Mouse (Mus musculus) urinary bladder, postnatal 4 days (tissue): ENCODE data around the gene Ankle2.

Experiments used
- DNase-seq, 2 experiments: peaks; one replicate each; pipeline ENCODE4 v3.0.0; 2021 to 2022; ENCODE audit warnings: low spot score in 2 of 2

Gene Ankle2

DNA sequence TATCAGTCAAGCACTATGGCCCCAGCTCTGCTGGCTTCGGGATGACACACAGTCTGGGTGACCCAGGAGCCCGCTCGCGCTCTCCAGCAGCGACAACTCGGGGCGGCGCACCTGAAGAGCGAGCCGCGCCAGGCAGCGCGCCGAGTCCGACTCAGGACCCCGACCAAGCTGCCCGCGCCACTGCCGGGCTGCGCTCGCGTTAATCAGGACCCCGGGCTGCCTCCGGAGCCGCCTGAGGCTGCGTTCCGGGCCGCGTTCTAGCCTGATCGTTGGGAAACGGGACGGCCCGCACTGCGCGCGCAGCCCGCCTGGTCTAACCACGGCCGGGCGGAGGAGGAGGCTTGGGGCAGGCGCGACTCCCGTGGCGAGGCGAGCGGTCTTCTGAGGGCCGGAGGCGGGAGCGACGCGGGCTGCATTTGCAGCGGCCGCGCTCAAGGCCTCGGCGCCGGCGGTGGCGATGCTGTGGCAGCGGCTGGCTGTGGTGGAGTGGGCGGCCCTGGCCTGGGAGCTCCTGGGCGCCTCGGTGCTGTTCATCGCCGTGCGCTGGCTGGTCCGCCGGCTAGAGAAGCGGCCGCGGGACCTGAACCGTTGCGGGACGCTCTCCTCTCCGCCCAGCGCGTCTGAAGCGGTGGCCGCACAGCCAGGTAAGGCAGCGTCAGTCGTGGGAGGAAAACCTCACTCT is at the start of gene Ankle2:
TSS of gene Ankle2 (plus strand) at position 225 of the 682 bp plus-strand sequence.
- peak; percentile 90 to 91 for DNase-seq

DNA sequence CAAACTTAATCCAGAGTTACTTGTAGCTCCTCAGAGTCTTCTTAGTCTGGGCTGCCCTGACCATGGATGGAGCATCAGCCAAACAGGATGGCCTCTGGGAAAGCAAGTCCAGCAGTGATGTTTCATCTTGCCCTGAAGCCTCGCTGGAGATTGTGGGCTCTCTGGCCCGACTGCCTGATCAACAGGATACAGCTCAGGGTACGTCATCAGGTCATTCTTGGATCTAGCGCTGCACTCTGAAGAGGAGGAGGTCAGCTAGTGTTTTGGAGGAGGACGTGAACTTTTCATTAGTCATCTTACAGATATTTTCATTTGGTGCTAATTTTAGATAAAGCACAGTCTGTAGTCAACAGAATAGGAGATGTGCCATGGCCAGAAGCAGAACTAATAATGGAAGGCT is 49.1 kb upstream of the Ankle2 start:
- DNase-seq = no peak

DNA sequence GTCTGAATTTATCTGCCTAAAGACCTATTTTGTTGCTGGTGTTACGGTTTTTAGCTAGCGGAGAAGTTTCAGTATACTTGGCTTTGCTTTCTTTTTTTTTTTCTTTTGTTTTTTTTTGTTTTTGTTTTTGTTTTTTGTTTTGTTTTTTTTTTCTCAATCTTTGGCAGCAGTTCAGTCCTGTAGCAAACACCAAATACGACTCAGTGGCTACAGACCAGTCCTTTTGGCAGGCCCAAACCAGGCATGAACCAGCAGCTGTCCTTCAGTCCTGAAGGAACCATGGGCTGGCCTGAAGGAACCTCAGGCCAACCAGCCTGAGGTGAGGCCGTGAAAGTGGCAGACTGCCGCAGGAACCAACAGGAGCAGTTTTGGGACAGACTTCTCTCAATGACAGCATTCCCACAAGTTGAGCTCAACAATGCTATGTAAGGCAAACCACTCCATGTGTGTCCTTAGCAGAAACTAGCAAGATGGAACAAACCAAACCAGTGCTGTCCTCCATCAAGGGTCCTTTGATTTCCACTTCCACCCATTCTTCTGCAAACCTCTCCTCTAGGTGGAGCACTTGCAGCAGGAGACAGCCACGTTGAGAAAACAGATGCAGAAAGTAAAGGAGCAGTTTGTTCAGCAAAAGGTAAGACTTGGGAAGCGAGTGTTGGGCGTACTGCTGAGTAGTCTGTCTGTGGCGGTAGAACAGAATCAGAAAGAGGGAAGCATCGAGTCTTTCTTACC is 27.5 kb upstream of the Ankle2 start:
- DNase-seq = no peak

DNA sequence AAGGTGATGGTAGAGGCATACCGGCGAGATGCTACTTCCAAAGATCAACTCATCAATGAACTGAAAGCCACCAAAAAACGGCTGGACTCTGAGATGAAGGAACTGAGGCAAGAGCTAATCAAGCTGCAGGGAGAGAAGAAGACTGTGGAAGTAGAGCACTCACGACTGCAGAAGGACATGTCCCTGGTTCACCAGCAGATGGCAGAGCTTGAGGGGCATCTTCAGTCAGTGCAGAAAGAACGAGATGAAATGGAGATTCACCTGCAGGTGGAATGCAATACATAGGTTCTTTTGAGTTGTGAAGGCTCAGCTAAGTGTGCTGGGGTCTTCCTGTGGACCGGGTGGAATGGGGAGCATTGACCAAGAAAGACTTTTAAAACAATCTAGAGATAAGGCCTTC is 26.0 kb upstream of the Ankle2 start:
- no peak for DNase-seq

DNA sequence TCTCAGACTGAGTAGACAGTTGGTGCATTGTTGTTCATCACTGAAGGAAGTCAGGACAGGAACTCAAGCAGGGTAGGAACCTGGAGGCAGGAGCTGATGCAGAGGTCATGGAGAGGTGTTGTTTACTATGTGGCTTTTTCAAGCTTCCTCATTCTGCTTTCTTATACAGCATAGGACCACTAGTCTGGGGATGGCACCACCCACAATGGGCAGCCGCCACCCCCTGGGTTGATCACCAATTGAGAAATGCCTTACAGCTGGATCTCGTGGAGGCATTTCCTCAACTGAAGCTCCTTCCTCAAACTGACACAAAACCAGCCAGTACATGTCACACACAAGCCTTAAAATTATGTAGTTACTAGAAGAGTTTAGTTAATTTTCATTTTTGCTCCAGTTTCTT is 19.5 kb upstream of the Ankle2 start:
- DNase-seq = no peak

DNA sequence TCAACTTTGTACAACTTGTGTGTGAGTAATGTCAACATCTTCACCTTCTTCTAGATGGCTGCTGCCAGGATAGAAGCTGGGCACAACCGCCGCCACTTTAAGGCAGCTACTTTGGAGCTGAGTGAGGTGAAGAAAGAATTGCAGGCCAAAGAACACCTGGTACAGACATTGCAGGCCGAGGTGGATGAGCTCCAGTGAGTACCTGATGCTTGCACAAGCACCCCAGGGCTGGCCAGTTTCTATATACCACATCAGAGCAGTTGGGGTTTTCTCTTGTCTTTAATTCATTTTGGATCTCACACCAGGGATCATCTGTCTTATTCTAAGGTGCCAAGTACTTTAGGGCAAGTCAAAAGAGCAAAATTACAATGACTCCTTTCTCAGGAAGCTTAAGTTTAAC is 14.0 kb upstream of the Ankle2 start:
- no peak for DNase-seq

DNA sequence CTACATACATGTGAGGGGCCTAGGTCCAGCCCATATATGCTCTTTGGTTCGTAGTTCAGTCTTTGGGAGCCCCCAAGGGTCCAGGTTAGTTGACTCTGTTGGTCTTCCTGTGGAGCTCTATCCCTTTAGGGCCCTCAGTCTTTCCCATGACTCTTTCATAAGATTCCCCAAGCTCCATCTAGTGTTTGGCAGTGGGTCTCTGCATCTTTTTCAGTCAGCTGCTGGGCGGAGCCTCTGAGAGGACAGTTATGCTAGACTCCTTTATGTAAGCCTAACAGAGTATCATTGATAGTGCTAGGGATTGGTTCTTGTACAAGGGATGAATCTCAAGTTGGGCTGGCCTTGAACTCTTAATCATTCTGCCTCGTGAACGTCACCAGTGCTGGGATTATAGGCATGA is 10.5 kb upstream of the Ankle2 start:
- DNase-seq = no peak

DNA sequence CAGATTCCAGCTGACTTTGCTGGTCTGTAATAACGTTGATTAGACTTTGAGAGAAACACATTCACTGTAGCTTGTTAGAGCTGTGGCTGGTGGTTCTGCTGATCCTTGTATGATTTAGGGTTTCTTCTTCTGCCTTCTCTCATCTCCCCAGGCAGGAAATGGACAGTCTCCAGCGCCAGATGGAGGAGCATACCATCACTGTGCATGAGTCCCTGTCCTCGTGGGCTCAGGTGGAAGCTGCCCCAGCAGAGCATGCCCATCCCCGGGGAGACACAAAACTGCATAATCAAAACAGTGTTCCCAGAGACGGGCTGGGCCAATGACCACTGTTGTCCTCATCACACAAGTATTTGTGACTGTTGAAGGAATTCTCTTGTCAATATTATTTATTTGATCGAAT is 8.0 kb upstream of the Ankle2 start:
- DNase-seq = no peak

DNA sequence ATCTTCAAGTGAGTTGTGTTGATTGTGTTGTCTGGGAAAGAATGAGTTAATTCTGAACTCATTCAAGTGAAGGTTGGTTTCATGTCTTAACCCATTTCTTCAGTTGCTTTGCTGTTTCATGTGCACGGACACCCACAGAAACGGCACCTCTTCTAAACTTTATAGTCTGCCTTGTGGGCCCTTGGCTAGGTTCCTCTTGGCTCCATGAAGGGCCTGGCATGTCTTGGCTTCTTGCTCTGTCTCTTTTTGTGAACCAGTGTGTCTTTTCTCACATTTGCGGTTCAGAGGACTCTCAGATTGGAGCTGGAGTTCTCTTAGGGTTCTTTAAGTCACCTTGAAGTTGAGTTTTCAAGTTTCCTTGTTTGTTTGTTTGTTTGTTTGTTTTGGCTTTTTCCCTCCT is 5.7 kb upstream of the Ankle2 start:
- DNase-seq = no peak

DNA sequence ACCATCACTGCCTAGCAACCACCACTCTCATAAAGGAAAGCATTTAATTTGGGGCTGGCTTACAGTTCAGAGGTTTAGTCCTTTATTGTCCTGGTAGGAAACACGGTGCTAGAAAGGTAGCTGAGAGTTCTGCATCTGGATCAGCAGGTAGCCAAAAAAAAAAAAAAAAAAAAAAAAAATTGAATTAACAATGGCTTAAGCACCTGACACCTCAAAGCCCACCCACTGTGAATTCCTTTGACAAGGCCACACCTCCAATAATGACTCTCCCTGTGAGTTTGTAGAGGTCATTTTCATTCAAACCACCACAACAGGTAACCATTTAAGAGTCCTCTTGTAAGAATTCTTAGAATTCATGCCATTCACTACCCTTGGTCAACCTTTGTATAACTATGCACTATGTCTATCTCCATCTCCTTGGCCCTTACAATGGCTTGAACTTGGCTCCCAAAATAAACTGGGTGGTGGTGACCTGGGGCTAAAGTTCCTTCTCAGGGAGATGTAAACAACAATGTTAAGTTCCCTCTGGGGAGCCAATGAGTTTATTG is 3.4 kb upstream of the Ankle2 start:
- DNase-seq = no peak

DNA sequence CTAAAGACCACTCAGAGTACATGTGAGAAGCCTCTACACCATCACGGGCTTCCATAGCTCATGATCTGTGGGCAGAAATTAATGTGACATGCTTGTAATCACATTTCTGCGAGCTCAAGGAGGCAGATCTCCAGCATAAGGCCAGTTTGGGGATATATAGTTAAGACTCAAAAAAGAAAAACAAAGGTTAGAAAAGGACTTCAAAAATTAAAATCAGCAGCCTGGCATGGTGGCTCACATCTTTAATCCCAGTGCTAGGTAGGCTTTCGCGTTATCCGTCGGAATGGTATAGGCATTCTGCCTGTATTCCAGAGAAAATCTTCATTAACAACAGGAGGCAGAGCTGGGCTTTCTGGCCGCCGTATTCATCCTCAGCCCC is 414 bp upstream of the Ankle2 start:
- no peak for DNase-seq

DNA sequence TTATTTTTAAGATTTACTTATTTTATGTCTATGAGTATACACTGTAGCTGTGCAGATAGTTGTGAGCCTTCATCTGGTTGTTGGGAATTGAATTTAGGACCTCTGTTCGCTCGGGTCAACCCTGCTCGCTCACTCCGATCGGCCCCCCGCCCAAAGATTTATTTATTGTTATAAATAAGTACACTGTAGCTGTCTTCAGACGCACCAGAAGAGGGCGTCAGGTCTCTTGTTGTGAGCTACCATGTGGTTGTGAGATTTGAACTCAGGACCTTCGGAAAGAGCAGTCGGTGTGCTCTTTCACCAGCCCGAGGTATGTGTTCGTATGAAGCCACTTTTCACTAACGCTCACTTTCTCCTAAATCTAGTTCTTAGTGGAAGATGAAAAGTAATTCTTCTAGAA is 834 bp downstream of the Ankle2 start:
- DNase-seq = no peak

DNA sequence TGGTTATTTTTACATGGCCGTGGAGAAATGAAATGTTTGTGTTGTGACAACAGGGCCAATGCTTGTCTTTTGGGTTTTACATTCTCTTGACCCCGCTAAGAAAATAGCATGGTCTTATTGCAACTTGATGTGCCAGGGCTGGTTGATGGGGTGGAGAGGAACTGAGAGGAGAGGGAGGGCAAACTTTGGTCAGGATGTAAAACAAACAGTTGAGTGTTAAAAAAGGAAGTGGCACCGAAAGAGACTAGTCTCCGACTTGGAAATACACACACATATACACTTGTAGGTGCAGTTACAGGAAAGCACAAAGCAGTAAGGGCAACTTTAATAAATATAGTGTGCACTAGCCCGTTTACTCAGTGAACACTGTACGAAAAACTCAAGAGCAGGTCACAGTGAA is 1.5 kb downstream of the Ankle2 start:
- DNase-seq = no peak

DNA sequence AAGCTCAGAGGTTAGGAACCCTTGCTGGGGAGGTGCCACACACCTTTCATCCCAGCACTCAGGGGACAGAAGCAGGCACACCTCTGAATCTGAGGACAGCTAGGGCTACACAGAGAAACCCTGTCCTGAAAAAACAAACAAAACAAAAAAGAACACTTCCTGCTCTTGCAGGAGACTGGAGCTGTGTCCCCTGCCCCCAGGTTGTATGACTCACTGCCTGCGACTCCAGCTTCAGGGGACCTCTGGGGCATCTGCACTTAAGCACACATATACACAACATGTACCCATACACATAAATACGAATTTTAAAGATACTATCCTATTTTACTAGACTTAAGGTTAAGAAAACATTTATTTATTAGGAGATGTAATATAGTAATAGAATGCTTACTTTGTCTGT is 13.3 kb downstream of the Ankle2 start:
- DNase-seq = no peak

DNA sequence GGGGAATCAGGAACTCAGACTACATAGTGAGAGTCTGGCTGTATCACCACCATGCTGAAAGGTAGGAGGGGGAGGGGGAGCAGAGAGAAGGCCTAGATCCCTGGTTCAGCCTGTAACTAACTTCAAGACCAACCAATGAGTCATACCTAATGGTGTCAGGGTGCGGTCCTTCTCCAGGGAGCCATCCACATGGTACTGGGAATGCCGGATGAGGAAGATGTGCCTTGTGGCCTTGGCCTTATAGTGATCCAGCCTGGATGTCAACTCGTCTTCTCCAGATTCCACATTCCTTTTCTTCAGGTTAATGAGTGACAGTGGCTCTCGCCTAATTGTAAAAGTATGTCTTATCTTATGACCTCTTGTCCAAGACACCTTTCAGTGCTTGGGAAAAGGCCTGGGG is 36.1 kb downstream of the Ankle2 start:
- no peak for DNase-seq

DNA sequence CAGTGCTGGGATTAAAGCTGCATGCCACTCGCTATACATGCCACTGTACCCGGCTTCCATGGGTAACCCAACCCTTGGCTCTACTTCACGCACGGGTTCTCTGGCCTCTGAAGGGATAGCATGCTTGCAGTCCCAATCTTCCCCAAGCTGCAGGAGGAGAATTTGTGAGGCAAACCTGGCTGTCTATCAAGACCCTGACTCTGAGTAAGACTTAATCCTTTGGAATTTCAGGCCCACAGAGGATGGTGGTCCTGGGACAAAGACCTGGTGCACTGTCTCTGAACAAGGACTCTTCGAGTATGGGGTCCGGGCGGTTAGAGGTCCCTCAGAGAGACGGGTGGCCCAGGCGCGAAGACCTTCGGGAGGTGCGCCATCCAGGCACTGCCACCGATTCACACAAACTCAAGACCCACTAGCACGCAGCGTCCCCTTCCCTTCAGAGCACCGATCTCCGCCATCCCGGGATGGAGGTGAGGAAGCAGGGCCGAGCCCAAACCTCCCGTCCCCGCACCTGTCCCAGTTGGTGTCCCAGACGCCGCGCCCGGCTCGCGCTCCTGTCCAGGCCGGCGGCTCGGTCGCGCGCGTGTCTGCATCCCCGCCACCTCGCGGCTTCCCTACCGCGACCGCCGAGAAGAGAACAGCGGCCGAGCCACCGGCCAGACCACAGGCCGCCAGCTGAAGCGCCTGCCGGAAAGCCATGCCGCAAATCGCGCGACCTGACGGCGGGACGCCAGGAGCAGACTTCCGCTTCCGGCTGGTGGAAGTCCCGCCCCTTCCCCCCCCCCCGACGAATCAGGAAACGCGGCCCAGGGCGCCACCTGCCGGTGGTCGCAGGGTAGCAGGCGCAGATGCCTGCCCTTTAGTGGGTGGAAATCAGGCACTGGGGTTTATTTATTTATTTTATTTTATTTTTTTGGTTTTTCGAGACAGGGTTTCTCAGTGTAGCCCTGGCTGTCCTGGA is 38.6 kb downstream of the Ankle2 start, which contains the start of gene Pgam5:
TSS of gene Pgam5 (minus strand) at position 773 of the 961 bp plus-strand sequence.
- peak; percentile 87 to 94 for DNase-seq

DNA sequence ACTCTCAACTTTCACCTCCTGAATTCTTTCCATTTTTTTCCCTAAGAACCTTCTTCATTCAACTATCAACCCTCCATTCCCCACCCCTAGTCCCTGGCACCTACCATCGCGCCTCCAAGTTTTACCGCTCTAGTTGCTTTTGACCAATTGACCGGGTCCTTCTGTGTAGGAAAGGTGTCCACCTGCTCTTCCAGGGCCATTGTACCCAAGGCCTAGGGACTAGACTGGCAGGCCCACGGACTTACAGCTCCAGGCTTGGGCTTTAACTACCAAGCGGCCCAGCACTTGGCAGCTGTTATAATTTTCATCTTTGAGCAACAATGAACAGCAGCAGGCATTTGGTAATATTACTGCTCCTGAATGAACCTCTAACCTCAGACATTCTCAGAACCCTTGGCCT is 39.4 kb downstream of the Ankle2 start:
- DNase-seq = no peak

DNA sequence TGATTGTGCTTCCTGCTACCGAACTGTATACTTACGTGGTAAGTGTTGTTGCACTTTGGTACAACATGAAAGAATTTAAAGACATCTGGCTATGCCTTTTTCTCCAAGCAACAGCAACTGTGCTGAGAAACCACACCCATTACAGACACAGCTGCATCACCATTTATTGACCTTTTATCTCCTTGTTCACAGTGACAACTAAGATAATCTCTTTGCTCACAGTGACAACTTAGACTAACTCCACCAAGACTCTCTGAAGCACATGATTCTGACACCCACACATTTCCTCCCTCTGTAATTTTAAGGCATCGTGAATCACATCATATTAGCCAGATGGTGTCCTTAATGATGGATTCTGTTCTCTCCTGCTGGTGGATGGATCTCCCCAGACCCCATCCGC is 43.3 kb downstream of the Ankle2 start:
- DNase-seq = no peak

DNA sequence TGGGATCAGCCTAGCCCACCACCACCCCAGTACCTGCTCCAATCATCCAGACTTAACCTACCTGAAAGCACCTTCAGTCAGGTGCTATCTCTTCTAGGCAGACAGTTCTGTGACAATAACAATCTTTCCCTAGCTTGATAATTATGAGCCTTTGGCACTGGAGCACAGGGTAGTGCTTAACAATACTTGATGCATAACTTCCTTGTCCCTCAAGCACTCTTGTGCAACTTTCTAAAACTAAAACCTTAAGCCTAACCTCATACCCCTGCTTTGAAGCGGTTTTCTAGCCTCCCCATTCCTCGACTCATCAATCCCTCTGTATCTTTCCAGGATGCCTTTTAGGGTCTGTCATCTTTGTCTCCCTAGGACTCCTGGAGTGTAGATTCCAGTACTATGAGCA is 44.0 kb downstream of the Ankle2 start:
- DNase-seq = no peak

DNA sequence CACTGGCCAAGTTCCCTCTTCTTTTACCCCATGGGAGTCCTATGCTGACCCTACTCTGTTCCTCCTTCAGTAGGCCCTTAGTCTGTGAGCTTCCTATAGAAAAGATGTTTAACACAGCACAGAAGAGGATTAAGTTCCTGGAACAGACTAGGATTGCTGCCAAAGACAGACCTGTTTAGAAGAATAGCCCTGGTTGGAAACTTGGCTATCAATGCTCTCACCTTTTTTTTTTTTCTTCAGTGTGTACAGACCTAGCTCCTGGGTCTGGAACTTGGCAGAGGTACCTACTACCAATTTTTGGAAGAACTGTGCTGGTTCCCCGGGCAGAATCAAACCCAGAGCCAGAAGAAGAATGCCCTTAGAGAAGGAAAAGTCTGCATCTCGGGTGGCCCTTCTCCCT is 45.6 kb downstream of the Ankle2 start:
- DNase-seq = no peak

DNA sequence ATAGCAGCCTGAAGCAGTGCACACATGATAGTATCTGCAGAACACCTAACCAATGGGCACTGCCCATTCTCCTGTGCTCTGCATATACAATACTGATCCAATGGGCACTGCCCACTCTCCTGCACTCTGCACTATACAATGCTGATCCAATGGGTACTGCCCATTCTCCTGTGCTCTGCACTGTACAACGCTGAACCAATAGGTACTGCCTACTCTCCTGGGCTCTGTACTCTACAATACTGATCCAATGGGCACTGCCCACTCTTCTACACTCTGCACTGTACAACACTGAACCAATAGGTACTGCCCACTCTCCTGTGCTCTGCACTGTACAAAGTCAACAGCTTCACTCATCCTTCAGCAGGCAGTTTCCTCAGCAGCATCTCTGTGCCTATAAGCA is 46.1 kb downstream of the Ankle2 start:
- no peak for DNase-seq

DNA sequence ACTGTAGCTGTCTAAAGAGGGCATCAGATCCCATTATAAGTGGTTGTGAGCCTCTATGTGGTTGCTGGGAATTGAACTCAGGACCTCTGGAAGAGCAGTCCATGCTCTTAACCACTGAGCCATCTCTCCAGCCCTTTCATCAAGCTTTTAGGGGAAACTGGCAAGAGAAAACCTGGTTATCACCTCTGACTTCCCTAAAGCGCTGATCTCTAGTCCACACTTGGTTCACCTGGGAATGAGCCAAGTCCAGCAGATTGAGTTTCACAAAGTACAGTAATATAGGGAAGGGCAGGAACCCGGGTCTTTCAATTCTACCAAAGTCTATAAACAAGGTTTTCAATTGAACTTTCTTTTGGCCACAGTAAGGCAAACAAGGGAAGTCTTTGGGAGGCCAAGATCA is 51.2 kb downstream of the Ankle2 start:
- DNase-seq = no peak
